Mouse (Mus musculus): Measurements from ENCODE around the gene H2afx. TPM values are rescaled to one million over a fixed set of nuclear protein-coding genes. Genes with fewer than 3 reads are reported as not detected.
"Not testable (repeated sequence)": the region's sequence is repeated elsewhere in the genome, so short reads cannot be mapped to it uniquely, and the experiment has no call there.

Gene H2afx
- total and polyA plus RNA-seq, 3 experiments: 89.6 to 828 TPM; not detected in 1

GRCm38 (mm10) chr9:44319887-44320798, 14.4 kb upstream of the H2afx start, which contains the start of gene C2cd2l (continued):
- peak; percentile 69 for TF ChIP-seq NRF1 (IDR thresholded peaks at IDR 0.05; ENCODE audit: insufficient read depth, low read depth, low read length, poor library complexity, severe bottlenecking)
- TF ChIP-seq HCFC1 (IDR thresholded peaks at IDR 0.05; ENCODE audit: low read depth, low read length): peak; percentile 80

GRCm38 (mm10) chr9:44320799-44321133, 13.7 kb upstream of the H2afx start:
- peaks cover 9% of the 10 kb centered on the region; the same call in 1 of the 2 replicates for H3K79me2 ChIP-seq (ENCODE audit: control insufficient read depth, insufficient read depth, low read length, poor library complexity)
- H3K36me3 ChIP-seq (ENCODE audit: control insufficient read depth in 1 of 2, insufficient read depth in 2 of 2, low read length in 2 of 2): peaks cover 0 to 12% of the 10 kb centered on the region in 2 experiments; a peak in 2 of 4 replicates
- no peak for DNase-seq (ENCODE audit: low read depth, low spot score)
- H3K9ac ChIP-seq (ENCODE audit: control insufficient read depth, low read depth, low read length, poor library complexity, severe bottlenecking): peak overlapping the region; percentile 50
- H3K4me1 ChIP-seq (ENCODE audit: control insufficient read depth in 1 of 2, insufficient read depth in 2 of 2, low read length in 2 of 2): peaks cover 10 to 16% of the 10 kb centered on the region in 2 experiments
- TF ChIP-seq MXI1 (IDR thresholded peaks at IDR 0.05; ENCODE audit: low read depth, low read length): peak; percentile 55; the same call in 1 of the 2 replicates
- TF ChIP-seq CTCF (IDR thresholded peaks at IDR 0.05 in 2 of 3, conservative IDR thresholded peaks at IDR 0.05 in 1 of 3; ENCODE audit: control insufficient read depth in 1 of 3, insufficient read depth in 1 of 3, low read depth in 2 of 3, low read length in 3 of 3, poor library complexity in 1 of 3, severe bottlenecking in 1 of 3): no peak
- TF ChIP-seq MAX (IDR thresholded peaks at IDR 0.05; ENCODE audit: low read length): peak; percentile 17; the same call in 1 of the 2 replicates
- peak overlapping the region; percentile 44 to 58 for H3K4me3 ChIP-seq (ENCODE audit: control insufficient read depth in 1 of 2, insufficient read depth in 1 of 2, low read depth in 2 of 2, low read length in 2 of 2)
- no peaks in the 10 kb centered on the region for H3K27me3 ChIP-seq (ENCODE audit: control insufficient read depth in 1 of 2, insufficient read depth in 2 of 2, low read length in 2 of 2)
- no peaks in the 10 kb centered on the region for H3K9me3 ChIP-seq (replicated peaks; ENCODE audit: insufficient read depth, low read length)
- H3K27ac ChIP-seq (ENCODE audit: control insufficient read depth, low read depth, low read length): peak overlapping the region; percentile 9; the same call in 1 of the 2 replicates

GRCm38 (mm10) chr9:44323656-44324055, 10.8 kb upstream of the H2afx start:
- not testable (repeated sequence) for H3K27me3 ChIP-seq (ENCODE audit: control insufficient read depth in 1 of 2, insufficient read depth in 2 of 2, low read length in 2 of 2); H3K9ac ChIP-seq (ENCODE audit: control insufficient read depth, low read depth, low read length, poor library complexity, severe bottlenecking); H3K36me3 ChIP-seq (ENCODE audit: control insufficient read depth in 1 of 2, insufficient read depth in 2 of 2, low read length in 2 of 2); H3K9me3 ChIP-seq (replicated peaks; ENCODE audit: insufficient read depth, low read length); H3K27ac ChIP-seq (ENCODE audit: control insufficient read depth, low read depth, low read length); H3K4me3 ChIP-seq (ENCODE audit: control insufficient read depth in 1 of 2, insufficient read depth in 1 of 2, low read depth in 2 of 2, low read length in 2 of 2)
- peak; percentile 20 for TF ChIP-seq RAD21 (IDR thresholded peaks at IDR 0.05; ENCODE audit: low read depth, low read length)
- TF ChIP-seq SMC3 (IDR thresholded peaks at IDR 0.05; ENCODE audit: low read depth, low read length): 0 out of 2 replicates have a peak, but pooled peaks have one; percentile 15
- TF ChIP-seq ZNF384 (IDR thresholded peaks at IDR 0.05; ENCODE audit: low read depth, low read length): peak; percentile 89
- TF ChIP-seq CTCF (IDR thresholded peaks at IDR 0.05 in 2 of 3, conservative IDR thresholded peaks at IDR 0.05 in 1 of 3; ENCODE audit: control insufficient read depth in 1 of 3, insufficient read depth in 1 of 3, low read depth in 2 of 3, low read length in 3 of 3, poor library complexity in 1 of 3, severe bottlenecking in 1 of 3): peak in 2 of 3 experiments; percentile 10 to 27; a peak in 1 of 6 replicates
- peaks cover 10 to 16% of the 10 kb centered on the region in 2 experiments for H3K4me1 ChIP-seq (ENCODE audit: control insufficient read depth in 1 of 2, insufficient read depth in 2 of 2, low read length in 2 of 2)
- DNase-seq (ENCODE audit: low read depth, low spot score): peak; percentile 28
- H3K79me2 ChIP-seq (ENCODE audit: control insufficient read depth, insufficient read depth, low read length, poor library complexity): peaks cover 19% of the 10 kb centered on the region; the same call in 1 of the 2 replicates

- Histone ChIP-seq H3K9me3 (replicated peaks; ENCODE audit: insufficient read depth, low read length) (no peaks in the 10 kb centered on the region), H3K27ac (ENCODE audit: control insufficient read depth, low read depth, low read length) (no peak overlapping the region), H3K79me2 (ENCODE audit: control insufficient read depth, insufficient read depth, low read length, poor library complexity) (peaks cover 19% of the 10 kb centered on the region; the same call in 1 of the 2 replicates), H3K36me3 (ENCODE audit: control insufficient read depth in 1 of 2, insufficient read depth in 2 of 2, low read length in 2 of 2) (peaks cover 0 to 8% of the 10 kb centered on the region in 2 experiments; a peak in 2 of 4 replicates), H3K4me3 (ENCODE audit: control insufficient read depth in 1 of 2, insufficient read depth in 1 of 2, low read depth in 2 of 2, low read length in 2 of 2) (no peak overlapping the region), H3K27me3 (ENCODE audit: control insufficient read depth in 1 of 2, insufficient read depth in 2 of 2, low read length in 2 of 2) (no peaks in the 10 kb centered on the region), H3K9ac (ENCODE audit: control insufficient read depth, low read depth, low read length, poor library complexity, severe bottlenecking) (no peak overlapping the region), H3K4me1 (ENCODE audit: control insufficient read depth in 1 of 2, insufficient read depth in 2 of 2, low read length in 2 of 2) (peaks cover 7 to 12% of the 10 kb centered on the region in 2 experiments; a peak in 3 of 4 replicates)
- TF ChIP-seq POLR2A (IDR thresholded peaks at IDR 0.05; ENCODE audit: control insufficient read depth in 1 of 2, insufficient read depth in 1 of 2, low read depth in 1 of 2, low read length in 2 of 2, poor library complexity in 1 of 2): no peak
- no peak for TF ChIP-seq GABPA (IDR thresholded peaks at IDR 0.05; ENCODE audit: low read depth, low read length)
- TF ChIP-seq CHD2 (IDR thresholded peaks at IDR 0.05; ENCODE audit: low read length): no peak
- TF ChIP-seq MEF2A (IDR thresholded peaks at IDR 0.05; ENCODE audit: extremely low read depth, insufficient replicate concordance, low read depth, low read length, poor library complexity, severe bottlenecking): no peak
- TF ChIP-seq MAZ (IDR thresholded peaks at IDR 0.05; ENCODE audit: low read depth, low read length): no peak
- no peak for TF ChIP-seq NRF1 (IDR thresholded peaks at IDR 0.05; ENCODE audit: insufficient read depth, low read depth, low read length, poor library complexity, severe bottlenecking)
- no peak for DNase-seq (ENCODE audit: low read depth, low spot score)
Measured at GRCm38 (mm10) chr9:44324147-44324546, 10.3 kb upstream of the H2afx start.

Measured in MEL (cell line).